Mouse (Mus musculus) kidney, adult 2 months (tissue): Measurements from ENCODE around the gene Arl15. TPM values are rescaled to one million over a fixed set of nuclear protein-coding genes. Genes with fewer than 3 reads are reported as not detected.

Experiments used
- DNase-seq: peaks from one replicate; pipeline ENCODE4 v3.0.0; 2021
- H3K27ac ChIP-seq: fragments of 200-500 bp; 2 replicates; pipeline ENCODE4 v1.5.1; 2012; ENCODE audit warnings: low read depth, low read length, control low read depth, inconsistent platforms; ENCODE audit not compliant: insufficient read depth
- H3K27me3 ChIP-seq: fragments of 200-500 bp; replicated peaks from 2 replicates; pipeline ENCODE4 v1.6.1; 2012; ENCODE audit warnings: mild to moderate bottlenecking, moderate library complexity, low read length, inconsistent platforms; ENCODE audit not compliant: control insufficient read depth, insufficient read depth
- H3K36me3 ChIP-seq: fragments of 200-500 bp; 2 replicates; pipeline ENCODE4 v1.6.1; 2012; ENCODE audit warnings: mild to moderate bottlenecking, moderate library complexity, low read length, inconsistent platforms; ENCODE audit not compliant: control insufficient read depth, insufficient read depth
- H3K4me1 ChIP-seq: fragments of 200-500 bp; 2 replicates; pipeline ENCODE4 v1.6.1; 2011; ENCODE audit warnings: low read length; ENCODE audit not compliant: control insufficient read depth, insufficient read depth
- H3K4me3 ChIP-seq: fragments of 200-500 bp; 2 replicates; pipeline ENCODE4 v1.5.1; 2011; ENCODE audit warnings: mild to moderate bottlenecking, low read depth, low read length, control low read depth; ENCODE audit not compliant: insufficient read depth
- CTCF ChIP-seq: fragments of 200-500 bp; conservative IDR thresholded peaks from 2 replicates; pipeline ENCODE4 v1.5.1; 2011; ENCODE audit warnings: low read depth, mild to moderate bottlenecking, control low read depth, low read length, moderate library complexity, mixed read lengths; ENCODE audit not compliant: insufficient read depth, insufficient read length
- POLR2A ChIP-seq: fragments of 200-500 bp; IDR thresholded peaks from one replicate; pipeline ENCODE4 v1.6.1; 2011; ENCODE audit warnings: low read depth, low read length, control low read depth
- WGBS: fragments of 180-500 bp; shearing (Covaris S2); methylation state at CpG from one replicate; pipeline ENCODE4 v1.1.7; 2018; 5-methylcytosine and 5-hydroxymethylcytosine counted together
- polyA plus RNA-seq: library from polyadenylated mRNA; depleted of rRNA; stranded (reverse); fragments of >200 nt; gene quantifications from 2 replicates; pipeline ENCODE4 v1.2.3, GENCODE M21; 2012

The Arl15 gene
- polyA plus RNA-seq, 1 experiment: 9.4 TPM

- H3K4me1 ChIP-seq: peaks cover 9% of the 10 kb centered on the region
- H3K27ac ChIP-seq: no peak overlapping the region
- no peaks in the 10 kb centered on the region for H3K36me3 ChIP-seq
- no peaks in the 10 kb centered on the region for H3K27me3 ChIP-seq
- no peak overlapping the region for H3K4me3 ChIP-seq
- DNase-seq: no peak
- 73% methylated on average over 6 of the region's 6 CpGs for WGBS
- TF ChIP-seq POLR2A (no peak), CTCF (no peak)
These were observed 155.8 kb downstream of the Arl15 start for GRCm38 (mm10) chr13:113950131-113950530.

- WGBS: 89% methylated on average over 4 of the region's 4 CpGs
- DNase-seq: no peak
- no peak overlapping the region for H3K4me3 ChIP-seq
- no peaks in the 10 kb centered on the region; the same call in 1 of the 2 replicates for H3K36me3 ChIP-seq
- no peaks in the 10 kb centered on the region for H3K27me3 ChIP-seq
- no peak overlapping the region for H3K27ac ChIP-seq
- H3K4me1 ChIP-seq: no peaks in the 10 kb centered on the region
- no peak for TF ChIP-seq POLR2A
- TF ChIP-seq CTCF: no peak
These were observed 163.1 kb downstream of the Arl15 start for GRCm38 (mm10) chr13:113957438-113957837.

- Histone ChIP-seq H3K4me3 (no peak overlapping the region), H3K27ac (no peak overlapping the region), H3K27me3 (no peaks in the 10 kb centered on the region), H3K36me3 (no peaks in the 10 kb centered on the region; the same call in 1 of the 2 replicates), H3K4me1 (no peaks in the 10 kb centered on the region)
- no peak for TF ChIP-seq POLR2A
- no peak for TF ChIP-seq CTCF
- no peak for DNase-seq
- 93% methylated on average over 9 of the region's 9 CpGs for WGBS
These were observed 170.6 kb downstream of the Arl15 start for GRCm38 (mm10) chr13:113964945-113965344.

GRCm38 (mm10) chr13:113970706-113971105 lies 176.4 kb downstream of the Arl15 start:
- Histone ChIP-seq H3K4me1 (no peaks in the 10 kb centered on the region), H3K4me3 (no peak overlapping the region), H3K27me3 (no peaks in the 10 kb centered on the region), H3K36me3 (no peaks in the 10 kb centered on the region; the same call in 1 of the 2 replicates), H3K27ac (no peak overlapping the region)
- 32% methylated on average over 5 of the region's 5 CpGs for WGBS
- TF ChIP-seq CTCF (no peak), POLR2A (no peak)
- peak; percentile 47 for DNase-seq

- Histone ChIP-seq H3K27ac (no peak overlapping the region), H3K4me3 (no peak overlapping the region), H3K27me3 (no peaks in the 10 kb centered on the region), H3K36me3 (no peaks in the 10 kb centered on the region; the same call in 1 of the 2 replicates), H3K4me1 (no peaks in the 10 kb centered on the region)
- DNase-seq: no peak
- WGBS: 83% methylated on average over 7 of the region's 7 CpGs
- no peak for TF ChIP-seq CTCF
- TF ChIP-seq POLR2A: no peak
These were observed 178.1 kb downstream of the Arl15 start for GRCm38 (mm10) chr13:113972401-113972800.

GRCm38 (mm10) chr13:113974866-113975265 lies 180.6 kb downstream of the Arl15 start:
- DNase-seq: no peak
- no peaks in the 10 kb centered on the region for H3K4me1 ChIP-seq
- no peak overlapping the region for H3K4me3 ChIP-seq
- H3K27ac ChIP-seq: no peak overlapping the region
- no peaks in the 10 kb centered on the region for H3K27me3 ChIP-seq
- 88% methylated on average over 1 of the region's 1 CpGs for WGBS
- TF ChIP-seq POLR2A: no peak
- TF ChIP-seq CTCF: no peak
- no peaks in the 10 kb centered on the region for H3K36me3 ChIP-seq

GRCm38 (mm10) chr13:113975722-113976121 lies 181.4 kb downstream of the Arl15 start:
- WGBS: 78% methylated on average over 6 of the region's 6 CpGs
- Histone ChIP-seq H3K27ac (no peak overlapping the region), H3K4me3 (no peak overlapping the region), H3K4me1 (no peaks in the 10 kb centered on the region), H3K36me3 (no peaks in the 10 kb centered on the region), H3K27me3 (no peaks in the 10 kb centered on the region)
- no peak for DNase-seq
- TF ChIP-seq POLR2A: no peak
- TF ChIP-seq CTCF: no peak

- Histone ChIP-seq H3K27ac (no peak overlapping the region), H3K36me3 (no peaks in the 10 kb centered on the region), H3K4me1 (no peaks in the 10 kb centered on the region), H3K27me3 (no peaks in the 10 kb centered on the region), H3K4me3 (no peak overlapping the region)
- DNase-seq: no peak
- 96% methylated on average over 4 of the region's 4 CpGs for WGBS
- TF ChIP-seq CTCF (no peak), POLR2A (no peak)
These were observed 182.6 kb downstream of the Arl15 start for GRCm38 (mm10) chr13:113976936-113977335.
